In the genomic region with DNA sequence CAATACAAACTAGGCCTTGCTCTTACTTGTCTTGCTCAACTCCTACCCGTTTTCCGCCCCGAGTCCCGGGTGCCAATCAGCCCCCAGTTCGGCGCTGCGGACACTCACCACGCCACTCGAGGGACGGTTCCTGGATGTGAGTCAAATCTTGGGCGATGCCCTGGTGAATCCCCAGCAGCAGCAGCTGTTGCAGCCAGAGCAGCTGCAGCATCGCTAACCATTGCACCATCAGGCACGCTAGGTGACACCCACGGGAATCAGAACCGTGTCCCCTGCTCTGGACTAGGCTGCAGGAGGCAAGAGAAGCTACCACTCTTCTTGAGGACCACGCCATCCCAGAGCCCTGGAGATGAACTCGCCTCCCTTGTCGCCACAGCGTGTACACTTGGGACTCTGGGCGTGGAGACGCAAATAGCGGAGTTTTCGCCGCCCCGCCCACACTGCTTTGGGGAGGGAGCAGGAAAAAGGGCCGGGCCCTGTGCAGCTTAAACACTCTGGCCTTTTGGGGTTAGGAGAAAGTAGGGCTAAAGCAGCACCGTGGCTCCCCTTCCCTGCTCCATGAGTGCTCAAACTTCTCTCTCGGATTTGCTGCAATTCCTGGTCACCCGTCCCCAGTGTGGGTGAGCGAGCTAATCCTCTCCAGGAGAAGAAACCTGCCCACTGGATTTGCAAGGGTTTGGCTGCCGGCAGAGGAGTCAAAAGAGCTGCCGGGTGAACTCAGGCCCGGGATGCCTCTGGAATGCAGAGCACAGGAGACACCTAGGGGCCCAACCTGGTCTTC, we compare ENCODE assay signal across 8 mouse cellular contexts. TPM values are rescaled to one million over a fixed set of nuclear protein-coding genes. Genes with fewer than 3 reads are reported as not detected.
DNase-seq lines count a peak whose midpoint lies in the region; ATAC-seq and TF ChIP-seq lines count a peak whose summit lies in the region.

A gene (minus strand): TSS at position 407 of the 781 bp plus-strand sequence.

- peak within 1 kb of the TSS; percentile 48 for H3K27ac ChIP-seq in gastrocnemius, adult 2 months
- H3K27ac ChIP-seq in hindbrain, embryonic 14.5 days: no peak within 1 kb of the TSS
- H3K27ac ChIP-seq in liver, adult 2 months (replicated peaks; ENCODE audit: insufficient read depth, low read depth, low read length): peak within 1 kb of the TSS; percentile 37; the same call in 1 of the 2 replicates
- H3K27ac ChIP-seq in midbrain, embryonic 16.5 days (ENCODE audit: low read length): no peak within 1 kb of the TSS

- peak within 1 kb of the TSS; percentile 76 for H3K4me3 ChIP-seq in gastrocnemius, adult 2 months
- peak within 1 kb of the TSS; percentile 19 for H3K4me3 ChIP-seq in hindbrain, embryonic 14.5 days (replicated peaks; ENCODE audit: low read length)
- peak within 1 kb of the TSS; percentile 61 for H3K4me3 ChIP-seq in liver, adult 2 months (ENCODE audit: insufficient read depth, low read depth, low read length)
- H3K4me3 ChIP-seq in midbrain, embryonic 16.5 days (ENCODE audit: low read depth, low read length): peak within 1 kb of the TSS; percentile 28

- peak; percentile 86 for DNase-seq in adrenal gland, adult 2 months
- peak; percentile 15 for DNase-seq in cerebellum, adult 8-10 months
- peak; percentile 75 for DNase-seq in gastrocnemius, adult 2 months
- DNase-seq in hindbrain, embryonic 14.5 days (ENCODE audit: low spot score): no peak
- peak; percentile 15 for DNase-seq in liver, adult 2 months (ENCODE audit: extremely low read depth, low read depth, low spot score)
- DNase-seq in thymus, postnatal 25 days: peak; percentile 22
- no peak for DNase-seq in layer of hippocampus, adult 8-10 months (ENCODE audit: low spot score in 2 of 2)

- WGBS in hindbrain, embryonic 14.5 days: 5% methylated on average over 33 of the region's 33 CpGs
- WGBS in liver, adult 2 months: 6% methylated on average over 33 of the region's 33 CpGs
- 2% methylated on average over 33 of the region's 33 CpGs for WGBS in midbrain, embryonic 16.5 days

- peak within 1 kb of the TSS; percentile 57 for H3K4me2 ChIP-seq in hindbrain, embryonic 14.5 days (replicated peaks)
- peak within 1 kb of the TSS; percentile 60 for H3K4me2 ChIP-seq in midbrain, embryonic 16.5 days (ENCODE audit: low read length)

- TF ChIP-seq CTCF in gastrocnemius, adult 2 months (IDR thresholded peaks at IDR 0.05): peak; percentile 25; the same call in 1 of the 2 replicates
- TF ChIP-seq CTCF in liver, adult 2 months (IDR thresholded peaks at IDR 0.05; ENCODE audit: low read depth, low read length): no peak

- H3K9ac ChIP-seq in hindbrain, embryonic 14.5 days: peak within 1 kb of the TSS; percentile 0; the same call in 1 of the 2 replicates
- peak within 1 kb of the TSS; percentile 35 for H3K9ac ChIP-seq in liver, adult 2 months (ENCODE audit: low read depth, low read length)
- H3K9ac ChIP-seq in midbrain, embryonic 16.5 days (ENCODE audit: low read depth, low read length): peak within 1 kb of the TSS; percentile 3; the same call in 1 of the 2 replicates

- intact Hi-C loops in gastrocnemius, adult 2 months (cut with DNase I): no loop called here

- no peaks in the 10 kb centered on the region for H3K9me3 ChIP-seq in hindbrain, embryonic 14.5 days (ENCODE audit: control insufficient read depth, low read length)
- H3K9me3 ChIP-seq in midbrain, embryonic 16.5 days (replicated peaks; ENCODE audit: control insufficient read depth, low read length, poor library complexity, severe bottlenecking): no peaks in the 10 kb centered on the region

- no peaks in the 10 kb centered on the region for H3K36me3 ChIP-seq in hindbrain, embryonic 14.5 days (replicated peaks; ENCODE audit: control insufficient read depth, insufficient read depth)
- H3K36me3 ChIP-seq in liver, adult 2 months (ENCODE audit: control insufficient read depth, insufficient read depth, low read length): no peaks in the 10 kb centered on the region
- H3K36me3 ChIP-seq in midbrain, embryonic 16.5 days (ENCODE audit: control insufficient read depth, insufficient read depth, low read length): no peaks in the 10 kb centered on the region

- 0 out of 2 replicates have a peak, but pooled peaks cover 3% of the 10 kb centered on the region for H3K4me1 ChIP-seq in hindbrain, embryonic 14.5 days (replicated peaks; ENCODE audit: control insufficient read depth, insufficient read depth, low read length)
- H3K4me1 ChIP-seq in liver, adult 2 months (ENCODE audit: control insufficient read depth, insufficient read depth, low read length): peaks cover 2% of the 10 kb centered on the region; the same call in 1 of the 2 replicates
- H3K4me1 ChIP-seq in midbrain, embryonic 16.5 days (ENCODE audit: control insufficient read depth, insufficient read depth, low read length): peaks cover 9% of the 10 kb centered on the region

- no peak; the same call in 1 of the 2 replicates for ATAC-seq in hindbrain, embryonic 14.5 days (ENCODE audit: low FRiP score)
- ATAC-seq in midbrain, embryonic 16.5 days: peak; percentile 56

- no peaks in the 10 kb centered on the region for H3K79me2 ChIP-seq in liver, adult 2 months (ENCODE audit: control insufficient read depth, insufficient read depth, low read length)

- TF ChIP-seq POLR2A in liver, adult 2 months (IDR thresholded peaks at IDR 0.05; ENCODE audit: extremely low read depth, insufficient read depth, low read length): 0 out of 2 replicates have a peak, but pooled peaks have one; percentile 19

- peaks cover 11% of the 10 kb centered on the region; the same call in 1 of the 2 replicates for H3K27me3 ChIP-seq in hindbrain, embryonic 14.5 days (ENCODE audit: control insufficient read depth, insufficient read depth, low read length)
- 0 out of 2 replicates have a peak, but pooled peaks cover 3% of the 10 kb centered on the region for H3K27me3 ChIP-seq in liver, adult 2 months (ENCODE audit: control insufficient read depth, insufficient read depth, low read length)
- H3K27me3 ChIP-seq in midbrain, embryonic 16.5 days (ENCODE audit: control insufficient read depth, insufficient read depth, low read depth, low read length): peaks cover 2% of the 10 kb centered on the region; the same call in 1 of the 2 replicates

RNA-seq across cellular contexts. Expression of the gene that starts here (rescaled TPM):
- 1 to 10 TPM; 3.3 to 4.7 TPM for total RNA-seq in adrenal gland, adult 2 months (2021)
- 0.80 and 1.2 TPM in 2 replicates for polyA plus RNA-seq in adrenal gland, adult 2 months (2012; rRNA removed)
- total RNA-seq in gastrocnemius, adult 2 months (2021): 1 to 10 TPM in 1 of 2 experiments, under 1 TPM in 1; 0.82 to 1.6 TPM
- polyA plus RNA-seq in hindbrain, embryonic 14.5 days (2014; fragmentation: Nextera tagmentation; extraction: Ambion mirVana): 0.81 and 1.1 TPM in 2 replicates
- total RNA-seq in liver, adult 2 months (2014; rRNA removed): 3.9 and 4.7 TPM in 2 replicates
- 0.81 and 0.95 TPM in 2 replicates for polyA plus RNA-seq in liver, adult 2 months (2012; rRNA removed)
- polyA plus RNA-seq in midbrain, embryonic 16.5 days (2015; fragmentation: Nextera tagmentation; extraction: Ambion mirVana): 0.32 and 0.50 TPM in 2 replicates
- total RNA-seq in layer of hippocampus, adult 8-10 months (2022): 1 to 10 TPM in 2 of 4 experiments, under 1 TPM in 2; 0.56 to 1.0 (median 0.85) TPM

Comparison
In these comparisons a context has a peak if more than half of its experiments do, and no peak if none do; other contexts are left out.
1. Peak in ATAC-seq, H3K4me3 ChIP-seq, H3K9ac ChIP-seq and H3K4me2 ChIP-seq in midbrain, embryonic 16.5 days; RNA of the gene not detected or under 1 TPM.
2. DNase-seq: peak in adrenal gland, adult 2 months (single experiment), cerebellum, adult 8-10 months (single experiment), gastrocnemius, adult 2 months (single experiment), liver, adult 2 months (single experiment) and thymus, postnatal 25 days (single experiment); none in hindbrain, embryonic 14.5 days (single experiment) and layer of hippocampus, adult 8-10 months (0 of 2).
3. H3K27ac ChIP-seq: peak in gastrocnemius, adult 2 months (single experiment) and liver, adult 2 months (single experiment); none in hindbrain, embryonic 14.5 days (single experiment) and midbrain, embryonic 16.5 days (single experiment).
4. H3K4me3 ChIP-seq: peak in every context shown above with its lines; median percentile 76 in gastrocnemius, adult 2 months; 61 in liver, adult 2 months; 28 in midbrain, embryonic 16.5 days; 19 in hindbrain, embryonic 14.5 days.
5. Peak in every context shown above with its lines, with median percentiles within 50 percentile points of each other: H3K9ac ChIP-seq.